Mouse (Mus musculus): ENCODE data around the gene Ccdc146.
"Not testable (repeated sequence)": the region's sequence is repeated elsewhere in the genome, so short reads cannot be mapped to it uniquely, and the experiment has no call there.

Gene Ccdc146

GRCm38 (mm10) chr5:21370218-21370947, 54.1 kb downstream of the Ccdc146 start:
- no peaks in the 10 kb centered on the region for H3K9me3 ChIP-seq (ENCODE audit: low read length)
- H3K36me3 ChIP-seq (ENCODE audit: insufficient read depth, low read length), result no peaks in the 10 kb centered on the region
- H3K4me3 ChIP-seq (replicated peaks; ENCODE audit: low read length), result no peak overlapping the region
- H3K27me3 ChIP-seq (ENCODE audit: insufficient read depth, low read length), result peaks cover 21% of the 10 kb centered on the region
- TF ChIP-seq NANOG (IDR thresholded peaks at IDR 0.05; ENCODE audit: borderline replicate concordance, low read length) (no peak), CTCF (conservative IDR thresholded peaks at IDR 0.05; ENCODE audit: low read length) (no peak), POU5F1 (IDR thresholded peaks at IDR 0.05; ENCODE audit: borderline replicate concordance, low read length) (no peak)
- peaks cover 10% of the 10 kb centered on the region for H3K4me1 ChIP-seq (replicated peaks; ENCODE audit: low read depth, low read length)

- H3K4me1 ChIP-seq (replicated peaks; ENCODE audit: low read depth, low read length), result peaks cover 4% of the 10 kb centered on the region
- H3K36me3 ChIP-seq (ENCODE audit: insufficient read depth, low read length), result no peaks in the 10 kb centered on the region
- no peaks in the 10 kb centered on the region for H3K9me3 ChIP-seq (ENCODE audit: low read length)
- H3K27me3 ChIP-seq (ENCODE audit: insufficient read depth, low read length), result peaks cover 11% of the 10 kb centered on the region
- no peak overlapping the region for H3K4me3 ChIP-seq (replicated peaks; ENCODE audit: low read length)
- no peak for TF ChIP-seq POU5F1 (IDR thresholded peaks at IDR 0.05; ENCODE audit: borderline replicate concordance, low read length)
- no peak for TF ChIP-seq NANOG (IDR thresholded peaks at IDR 0.05; ENCODE audit: borderline replicate concordance, low read length)
- TF ChIP-seq CTCF (conservative IDR thresholded peaks at IDR 0.05; ENCODE audit: low read length), result no peak
Measured at GRCm38 (mm10) chr5:21367514-21367913, 57.0 kb downstream of the Ccdc146 start.

- Histone ChIP-seq H3K27me3 (ENCODE audit: insufficient read depth, low read length) (peaks cover 8% of the 10 kb centered on the region), H3K9me3 (ENCODE audit: low read length) (no peaks in the 10 kb centered on the region), H3K4me1 (replicated peaks; ENCODE audit: low read depth, low read length) (no peaks in the 10 kb centered on the region), H3K36me3 (ENCODE audit: insufficient read depth, low read length) (no peaks in the 10 kb centered on the region), H3K4me3 (replicated peaks; ENCODE audit: low read length) (no peak overlapping the region)
- TF ChIP-seq NANOG (IDR thresholded peaks at IDR 0.05; ENCODE audit: borderline replicate concordance, low read length) (no peak), CTCF (conservative IDR thresholded peaks at IDR 0.05; ENCODE audit: low read length) (no peak), POU5F1 (IDR thresholded peaks at IDR 0.05; ENCODE audit: borderline replicate concordance, low read length) (no peak)
Measured at GRCm38 (mm10) chr5:21366338-21367053, 58.0 kb downstream of the Ccdc146 start.

- no peaks in the 10 kb centered on the region for H3K4me1 ChIP-seq (replicated peaks; ENCODE audit: low read depth, low read length)
- no peaks in the 10 kb centered on the region; the same call in 1 of the 2 replicates for H3K27me3 ChIP-seq (ENCODE audit: insufficient read depth, low read length)
- no peaks in the 10 kb centered on the region for H3K9me3 ChIP-seq (ENCODE audit: low read length)
- no peak for TF ChIP-seq POU5F1 (IDR thresholded peaks at IDR 0.05; ENCODE audit: borderline replicate concordance, low read length)
- TF ChIP-seq CTCF (conservative IDR thresholded peaks at IDR 0.05; ENCODE audit: low read length), result no peak
- no peak for TF ChIP-seq NANOG (IDR thresholded peaks at IDR 0.05; ENCODE audit: borderline replicate concordance, low read length)
- no peaks in the 10 kb centered on the region for H3K36me3 ChIP-seq (ENCODE audit: insufficient read depth, low read length)
- H3K4me3 ChIP-seq (replicated peaks; ENCODE audit: low read length), result no peak overlapping the region
Measured at GRCm38 (mm10) chr5:21363343-21363742, 61.1 kb downstream of the Ccdc146 start.

GRCm38 (mm10) chr5:21358648-21359047, 65.8 kb downstream of the Ccdc146 start:
- H3K36me3 ChIP-seq (ENCODE audit: insufficient read depth, low read length), result no peaks in the 10 kb centered on the region
- H3K9me3 ChIP-seq (ENCODE audit: low read length), result no peaks in the 10 kb centered on the region
- H3K4me1 ChIP-seq (replicated peaks; ENCODE audit: low read depth, low read length), result no peaks in the 10 kb centered on the region; the same call in 1 of the 2 replicates
- no peak overlapping the region for H3K4me3 ChIP-seq (replicated peaks; ENCODE audit: low read length)
- TF ChIP-seq NANOG (IDR thresholded peaks at IDR 0.05; ENCODE audit: borderline replicate concordance, low read length) (no peak), CTCF (conservative IDR thresholded peaks at IDR 0.05; ENCODE audit: low read length) (no peak), POU5F1 (IDR thresholded peaks at IDR 0.05; ENCODE audit: borderline replicate concordance, low read length) (no peak)
- H3K27me3 ChIP-seq (ENCODE audit: insufficient read depth, low read length), result no peaks in the 10 kb centered on the region

GRCm38 (mm10) chr5:21351678-21352077, 72.8 kb downstream of the Ccdc146 start:
- Histone ChIP-seq H3K4me3 (replicated peaks; ENCODE audit: low read length) (no peak overlapping the region), H3K4me1 (replicated peaks; ENCODE audit: low read depth, low read length) (no peaks in the 10 kb centered on the region; the same call in 1 of the 2 replicates), H3K36me3 (ENCODE audit: insufficient read depth, low read length) (no peaks in the 10 kb centered on the region), H3K9me3 (ENCODE audit: low read length) (no peaks in the 10 kb centered on the region; the same call in 1 of the 2 replicates), H3K27me3 (ENCODE audit: insufficient read depth, low read length) (no peaks in the 10 kb centered on the region)
- TF ChIP-seq CTCF (conservative IDR thresholded peaks at IDR 0.05; ENCODE audit: low read length) (no peak), POU5F1 (IDR thresholded peaks at IDR 0.05; ENCODE audit: borderline replicate concordance, low read length) (no peak), NANOG (IDR thresholded peaks at IDR 0.05; ENCODE audit: borderline replicate concordance, low read length) (no peak)

GRCm38 (mm10) chr5:21348366-21348765, 76.1 kb downstream of the Ccdc146 start:
- Histone ChIP-seq H3K4me3 (replicated peaks; ENCODE audit: low read length) (no peak overlapping the region), H3K36me3 (ENCODE audit: insufficient read depth, low read length) (no peaks in the 10 kb centered on the region), H3K9me3 (ENCODE audit: low read length) (no peaks in the 10 kb centered on the region; the same call in 1 of the 2 replicates), H3K27me3 (ENCODE audit: insufficient read depth, low read length) (no peaks in the 10 kb centered on the region), H3K4me1 (replicated peaks; ENCODE audit: low read depth, low read length) (no peaks in the 10 kb centered on the region)
- no peak for TF ChIP-seq NANOG (IDR thresholded peaks at IDR 0.05; ENCODE audit: borderline replicate concordance, low read length)

GRCm38 (mm10) chr5:21342265-21342664, 82.2 kb downstream of the Ccdc146 start:
- H3K27me3 ChIP-seq (ENCODE audit: insufficient read depth, low read length); H3K36me3 ChIP-seq (ENCODE audit: insufficient read depth, low read length); H3K4me3 ChIP-seq (replicated peaks; ENCODE audit: low read length); H3K9me3 ChIP-seq (ENCODE audit: low read length); H3K4me1 ChIP-seq (replicated peaks; ENCODE audit: low read depth, low read length): not testable (repeated sequence)
